Comparison of ENCODE assay signal across 10 mouse cellular contexts in genomic region chr6:56373046-56373751, GRCm38 (mm10).
DNase-seq lines count a peak whose midpoint lies in the region; ATAC-seq and TF ChIP-seq lines count a peak whose summit lies in the region.
"Had no signal": no experiment of that assay in that cellular context is flagged by ENCODE, and none has a peak within 500 bp of the region (broad histone marks: within the 10 kb centered on the region; RNA-seq: fewer than 3 reads in every experiment).

No protein-coding gene starts in this region.

- H3K27me3 ChIP-seq in embryonic facial prominence, embryonic 11.5 days (ENCODE audit: control insufficient read depth, insufficient read depth, low read length), result no peaks in the 10 kb centered on the region
- H3K27me3 ChIP-seq in embryonic facial prominence, embryonic 10.5 days (replicated peaks; ENCODE audit: low read depth, poor library complexity, severe bottlenecking), result no peaks in the 10 kb centered on the region
- no peaks in the 10 kb centered on the region for H3K27me3 ChIP-seq in liver, embryonic 14.5 days (ENCODE audit: control insufficient read depth, insufficient read depth, low read length)
- H3K27me3 ChIP-seq in midbrain, embryonic 15.5 days (replicated peaks), result no peaks in the 10 kb centered on the region
- H3K27me3 ChIP-seq: liver, embryonic 15.5 days had no signal

- H3K9me3 ChIP-seq in embryonic facial prominence, embryonic 11.5 days (replicated peaks; ENCODE audit: control insufficient read depth, low read length), result no peaks in the 10 kb centered on the region
- no peaks in the 10 kb centered on the region for H3K9me3 ChIP-seq in embryonic facial prominence, embryonic 10.5 days
- H3K9me3 ChIP-seq in liver, embryonic 14.5 days (ENCODE audit: control insufficient read depth, low read length), result no peaks in the 10 kb centered on the region
- H3K9me3 ChIP-seq in midbrain, embryonic 15.5 days, result no peaks in the 10 kb centered on the region
- H3K9me3 ChIP-seq: liver, embryonic 15.5 days had no signal

- no peak overlapping the region for H3K27ac ChIP-seq in embryonic facial prominence, embryonic 11.5 days (replicated peaks; ENCODE audit: low read depth, low read length)
- no peak overlapping the region for H3K27ac ChIP-seq in embryonic facial prominence, embryonic 10.5 days (replicated peaks)
- no peak overlapping the region for H3K27ac ChIP-seq in liver, embryonic 14.5 days
- H3K27ac ChIP-seq in midbrain, embryonic 15.5 days, result peak overlapping the region; percentile 21; the same call in 1 of the 2 replicates
- H3K27ac ChIP-seq: liver, embryonic 15.5 days had no signal

- ATAC-seq in embryonic facial prominence, embryonic 11.5 days (replicated peaks; ENCODE audit: insufficient number of reproducible peaks, low FRiP score, low TSS enrichment, low read depth), result 0 out of 2 replicates have a peak, but pooled peaks have one; percentile 34
- 0 out of 2 replicates have a peak, but pooled peaks have one; percentile 23 for ATAC-seq in liver, embryonic 14.5 days (ENCODE audit: insufficient read depth)
- ATAC-seq in midbrain, embryonic 15.5 days (replicated peaks), result peak; percentile 80
- no peak for ATAC-seq in megakaryocyte progenitor cell, adult 5-6 weeks (replicated peaks; ENCODE audit: poor library complexity)

- no peak overlapping the region for H3K9ac ChIP-seq in embryonic facial prominence, embryonic 11.5 days (replicated peaks; ENCODE audit: low read length)
- H3K9ac ChIP-seq in liver, embryonic 14.5 days (replicated peaks), result no peak overlapping the region
- no peak overlapping the region for H3K9ac ChIP-seq in midbrain, embryonic 15.5 days
- H3K9ac ChIP-seq: liver, embryonic 15.5 days had no signal

- no peak for TF ChIP-seq CTCF in liver, embryonic 14.5 days (IDR thresholded peaks at IDR 0.05; ENCODE audit: low read depth)

- no peaks in the 10 kb centered on the region for H3K36me3 ChIP-seq in embryonic facial prominence, embryonic 11.5 days (replicated peaks; ENCODE audit: control insufficient read depth, insufficient read depth, low read depth, low read length)
- no peaks in the 10 kb centered on the region for H3K36me3 ChIP-seq in embryonic facial prominence, embryonic 10.5 days (replicated peaks)
- H3K36me3 ChIP-seq in liver, embryonic 14.5 days (replicated peaks; ENCODE audit: control insufficient read depth, insufficient read depth, low read depth), result no peaks in the 10 kb centered on the region
- H3K36me3 ChIP-seq in midbrain, embryonic 15.5 days (replicated peaks), result no peaks in the 10 kb centered on the region
- H3K36me3 ChIP-seq: liver, embryonic 15.5 days had no signal

- no peak overlapping the region for H3K4me2 ChIP-seq in embryonic facial prominence, embryonic 11.5 days (ENCODE audit: low read depth, low read length)
- H3K4me2 ChIP-seq in liver, embryonic 14.5 days (ENCODE audit: low read depth), result no peak overlapping the region
- H3K4me2 ChIP-seq in midbrain, embryonic 15.5 days, result no peak overlapping the region
- H3K4me2 ChIP-seq: liver, embryonic 15.5 days had no signal

- no peak overlapping the region for H3K4me3 ChIP-seq in embryonic facial prominence, embryonic 11.5 days (ENCODE audit: low read depth, low read length)
- no peak overlapping the region for H3K4me3 ChIP-seq in embryonic facial prominence, embryonic 10.5 days
- no peak overlapping the region for H3K4me3 ChIP-seq in liver, embryonic 14.5 days (ENCODE audit: insufficient read depth in 1 of 2, low read depth in 2 of 2, low read length in 2 of 2)
- H3K4me3 ChIP-seq in midbrain, embryonic 15.5 days, result no peak overlapping the region
- H3K4me3 ChIP-seq: liver, embryonic 15.5 days had no signal

- H3K4me1 ChIP-seq in embryonic facial prominence, embryonic 11.5 days (ENCODE audit: control insufficient read depth, insufficient read depth, low read length), result no peaks in the 10 kb centered on the region
- no peaks in the 10 kb centered on the region for H3K4me1 ChIP-seq in embryonic facial prominence, embryonic 10.5 days
- H3K4me1 ChIP-seq in liver, embryonic 14.5 days (replicated peaks; ENCODE audit: control insufficient read depth in 2 of 2, insufficient read depth in 2 of 2, low read length in 1 of 2), result no peaks in the 10 kb centered on the region
- H3K4me1 ChIP-seq in midbrain, embryonic 15.5 days, result peaks cover 4% of the 10 kb centered on the region; the same call in 1 of the 2 replicates
- H3K4me1 ChIP-seq: liver, embryonic 15.5 days had no signal

- DNase-seq in embryonic facial prominence, embryonic 11.5 days (ENCODE audit: low spot score), result no peak
- DNase-seq in embryonic facial prominence, embryonic 10.5 days (ENCODE audit: low spot score), result no peak
- DNase-seq in liver, embryonic 14.5 days (ENCODE audit: low read depth in 3 of 3, low spot score in 3 of 3), result no peak
- DNase-seq in liver, result no peak
- DNase-seq in cerebellum, postnatal 25 days, result peak; percentile 30 to 41
- DNase-seq in spleen, adult 18-20 months, result no peak
- DNase-seq: gastrocnemius, postnatal 10 days had no signal

- no peak for TF ChIP-seq EP300 in liver, embryonic 14.5 days (IDR thresholded peaks at IDR 0.05; ENCODE audit: low read depth)

- WGBS in embryonic facial prominence, embryonic 11.5 days, result 68% methylated on average over 10 of the region's 10 CpGs
- 77% methylated on average over 10 of the region's 10 CpGs for WGBS in embryonic facial prominence, embryonic 10.5 days
- 37% methylated on average over 10 of the region's 10 CpGs for WGBS in liver, embryonic 14.5 days (ENCODE audit: insufficient replicate concordance)
- WGBS in midbrain, embryonic 15.5 days, result 65% methylated on average over 10 of the region's 10 CpGs

Comparison
In these comparisons a context has a peak if more than half of its experiments do, and no peak if none do; other contexts are left out.
1. DNase-seq: peak in cerebellum, postnatal 25 days (2 of 2); none in embryonic facial prominence, embryonic 11.5 days (single experiment), embryonic facial prominence, embryonic 10.5 days (single experiment), liver, embryonic 14.5 days (0 of 3), liver (single experiment) and spleen, adult 18-20 months (0 of 2).